Mouse (Mus musculus): Measurements from ENCODE around the gene Nod2. TPM values are rescaled to one million over a fixed set of nuclear protein-coding genes. Genes with fewer than 3 reads are reported as not detected.

Gene Nod2
- polyA plus RNA-seq, 1 experiment = not detected

- H3K9me3 ChIP-seq (ENCODE audit: control insufficient read depth, low read length) = no peaks in the 10 kb centered on the region
- H3K27me3 ChIP-seq (ENCODE audit: control insufficient read depth) = peaks cover 22% of the 10 kb centered on the region
- H3K4me1 ChIP-seq (ENCODE audit: control insufficient read depth) = peaks cover 7% of the 10 kb centered on the region
- no peak overlapping the region for H3K4me3 ChIP-seq (replicated peaks)
- no peak for TF ChIP-seq TAL1 (IDR thresholded peaks at IDR 0.05; ENCODE audit: low read length)
- TF ChIP-seq GATA1 (IDR thresholded peaks at IDR 0.05; ENCODE audit: low read length) = no peak
- H3K36me3 ChIP-seq (ENCODE audit: control insufficient read depth) = no peaks in the 10 kb centered on the region
Measured at GRCm38 (mm10) chr8:88628001-88628774, 18.9 kb upstream of the Nod2 start.

- Histone ChIP-seq H3K4me1 (ENCODE audit: control insufficient read depth) (peaks cover 7% of the 10 kb centered on the region), H3K4me3 (replicated peaks) (no peak overlapping the region), H3K9me3 (ENCODE audit: control insufficient read depth, low read length) (no peaks in the 10 kb centered on the region), H3K36me3 (ENCODE audit: control insufficient read depth) (no peaks in the 10 kb centered on the region), H3K27me3 (ENCODE audit: control insufficient read depth) (peaks cover 22% of the 10 kb centered on the region)
- TF ChIP-seq GATA1 (IDR thresholded peaks at IDR 0.05; ENCODE audit: low read length) = no peak
- no peak for TF ChIP-seq TAL1 (IDR thresholded peaks at IDR 0.05; ENCODE audit: low read length)
Measured at GRCm38 (mm10) chr8:88630225-88630624, 16.9 kb upstream of the Nod2 start.

GRCm38 (mm10) chr8:88631081-88631480 lies 16.0 kb upstream of the Nod2 start:
- Histone ChIP-seq H3K4me3 (replicated peaks) (no peak overlapping the region), H3K4me1 (ENCODE audit: control insufficient read depth) (peaks cover 7% of the 10 kb centered on the region), H3K36me3 (ENCODE audit: control insufficient read depth) (no peaks in the 10 kb centered on the region), H3K27me3 (ENCODE audit: control insufficient read depth) (peaks cover 22% of the 10 kb centered on the region), H3K9me3 (ENCODE audit: control insufficient read depth, low read length) (no peaks in the 10 kb centered on the region)
- TF ChIP-seq TAL1 (IDR thresholded peaks at IDR 0.05; ENCODE audit: low read length) (no peak), GATA1 (IDR thresholded peaks at IDR 0.05; ENCODE audit: low read length) (no peak)

- TF ChIP-seq TAL1 (IDR thresholded peaks at IDR 0.05; ENCODE audit: low read length) = no peak
- no peak for TF ChIP-seq GATA1 (IDR thresholded peaks at IDR 0.05; ENCODE audit: low read length)
- Histone ChIP-seq H3K27me3 (ENCODE audit: control insufficient read depth) (peaks cover 2% of the 10 kb centered on the region), H3K4me3 (replicated peaks) (no peak overlapping the region), H3K4me1 (ENCODE audit: control insufficient read depth) (peaks cover 4% of the 10 kb centered on the region), H3K36me3 (ENCODE audit: control insufficient read depth) (no peaks in the 10 kb centered on the region), H3K9me3 (ENCODE audit: control insufficient read depth, low read length) (no peaks in the 10 kb centered on the region)
Measured at GRCm38 (mm10) chr8:88633343-88633765, 13.8 kb upstream of the Nod2 start.

- Histone ChIP-seq H3K4me3 (replicated peaks) (peak within 1 kb of the TSS; percentile 46), H3K27me3 (ENCODE audit: control insufficient read depth) (no peaks in the 10 kb centered on the region)
Measured at GRCm38 (mm10) chr8:88635474-88636397, 11.4 kb upstream of the Nod2 start, which contains the start of gene Snx20. Gene Snx20, minus strand, starts transcription at chr8:88636128.

GRCm38 (mm10) chr8:88637092-88638000 lies 9.8 kb upstream of the Nod2 start:
- H3K4me1 ChIP-seq (ENCODE audit: control insufficient read depth) = no peaks in the 10 kb centered on the region
- TF ChIP-seq GATA1 (IDR thresholded peaks at IDR 0.05; ENCODE audit: low read length) (no peak), TAL1 (IDR thresholded peaks at IDR 0.05; ENCODE audit: low read length) (no peak)
- no peaks in the 10 kb centered on the region for H3K9me3 ChIP-seq (ENCODE audit: control insufficient read depth, low read length)
- no peak overlapping the region for H3K4me3 ChIP-seq (replicated peaks)
- no peaks in the 10 kb centered on the region for H3K36me3 ChIP-seq (ENCODE audit: control insufficient read depth)
- H3K27me3 ChIP-seq (ENCODE audit: control insufficient read depth) = no peaks in the 10 kb centered on the region

More at GRCm38 (mm10) chr8:88635474-88636397, 11.4 kb upstream of the Nod2 start, which contains the start of gene Snx20:
- no peak for TF ChIP-seq GATA1 (IDR thresholded peaks at IDR 0.05; ENCODE audit: low read length)
- TF ChIP-seq TAL1 (IDR thresholded peaks at IDR 0.05; ENCODE audit: low read length) = no peak
- H3K4me1 ChIP-seq (ENCODE audit: control insufficient read depth) = peaks cover 2% of the 10 kb centered on the region
- H3K9me3 ChIP-seq (ENCODE audit: control insufficient read depth, low read length) = no peaks in the 10 kb centered on the region
- H3K36me3 ChIP-seq (ENCODE audit: control insufficient read depth) = no peaks in the 10 kb centered on the region

GRCm38 (mm10) chr8:88638908-88639307 lies 8.2 kb upstream of the Nod2 start:
- Histone ChIP-seq H3K27me3 (ENCODE audit: control insufficient read depth) (no peaks in the 10 kb centered on the region), H3K4me1 (ENCODE audit: control insufficient read depth) (no peaks in the 10 kb centered on the region), H3K36me3 (ENCODE audit: control insufficient read depth) (no peaks in the 10 kb centered on the region), H3K9me3 (ENCODE audit: control insufficient read depth, low read length) (no peaks in the 10 kb centered on the region), H3K4me3 (replicated peaks) (no peak overlapping the region)
- TF ChIP-seq GATA1 (IDR thresholded peaks at IDR 0.05; ENCODE audit: low read length) = no peak
- TF ChIP-seq TAL1 (IDR thresholded peaks at IDR 0.05; ENCODE audit: low read length) = no peak

GRCm38 (mm10) chr8:88642734-88643564 lies 4.2 kb upstream of the Nod2 start:
- no peaks in the 10 kb centered on the region for H3K27me3 ChIP-seq (ENCODE audit: control insufficient read depth)
- H3K9me3 ChIP-seq (ENCODE audit: control insufficient read depth, low read length) = no peaks in the 10 kb centered on the region
- TF ChIP-seq GATA1 (IDR thresholded peaks at IDR 0.05; ENCODE audit: low read length) = no peak
- TF ChIP-seq TAL1 (IDR thresholded peaks at IDR 0.05; ENCODE audit: low read length) = no peak
- no peaks in the 10 kb centered on the region for H3K36me3 ChIP-seq (ENCODE audit: control insufficient read depth)
- H3K4me1 ChIP-seq (ENCODE audit: control insufficient read depth) = peaks cover 6% of the 10 kb centered on the region
- no peak overlapping the region for H3K4me3 ChIP-seq (replicated peaks)
